Mouse (Mus musculus) NIH3T3 (cell line): ENCODE measurements around the gene Tmc2.

ENCODE experiments used
- DNase-seq: peaks from one replicate; pipeline ENCODE4 v3.0.0-alpha.2; 2012; ENCODE audit warnings: low read depth

Gene Tmc2

DNA sequence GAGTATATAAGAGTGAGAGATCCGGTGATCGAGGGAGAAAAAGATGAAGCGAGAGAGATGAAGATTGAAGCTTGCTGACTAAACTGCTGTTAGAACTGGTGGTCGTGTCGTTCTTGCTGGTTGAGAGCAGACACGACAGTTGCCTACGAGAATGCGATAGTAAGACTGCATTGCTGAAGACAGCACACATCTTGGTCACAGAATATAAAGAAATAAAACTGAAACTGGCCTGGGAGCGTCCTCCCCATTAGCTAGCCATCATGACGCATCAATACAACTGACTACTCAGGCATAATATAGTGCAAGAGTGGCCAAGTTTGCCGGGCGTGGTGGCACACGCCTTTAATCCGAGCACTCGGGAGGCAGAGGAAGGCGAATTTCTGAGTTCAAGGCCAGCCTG is at the start of gene Tmc2:
Tmc2 (plus strand) TSS at position 301 of the 400 bp plus-strand sequence.
- no peak for DNase-seq

DNA sequence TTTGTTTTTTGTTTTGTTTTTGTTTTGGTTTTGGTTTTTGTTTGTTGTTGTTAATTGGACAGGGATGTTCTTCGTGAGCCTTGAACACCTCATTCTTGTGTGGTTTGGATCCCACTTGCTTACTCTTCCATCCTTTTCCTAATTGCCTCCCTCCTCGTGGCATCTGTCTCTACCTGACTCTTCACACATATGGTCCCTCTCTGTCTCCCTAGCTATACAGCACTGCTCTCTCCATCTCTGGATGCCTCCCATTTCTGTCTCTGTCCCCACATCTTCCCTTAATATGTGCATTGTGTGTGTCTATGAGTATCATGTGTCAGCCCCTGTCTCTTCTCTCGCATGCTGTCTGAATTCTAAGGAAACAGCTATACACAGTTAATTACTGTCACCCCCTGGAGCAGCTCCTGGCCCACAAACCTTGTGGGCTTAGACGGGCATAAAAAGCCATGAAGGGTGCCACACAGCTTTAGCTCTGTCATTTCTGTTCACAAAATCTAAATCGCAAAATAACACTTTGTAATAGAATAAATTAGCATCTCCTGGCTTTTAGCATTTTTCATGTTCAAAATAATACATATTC is 48.8 kb upstream of the Tmc2 start:
- no peak for DNase-seq

DNA sequence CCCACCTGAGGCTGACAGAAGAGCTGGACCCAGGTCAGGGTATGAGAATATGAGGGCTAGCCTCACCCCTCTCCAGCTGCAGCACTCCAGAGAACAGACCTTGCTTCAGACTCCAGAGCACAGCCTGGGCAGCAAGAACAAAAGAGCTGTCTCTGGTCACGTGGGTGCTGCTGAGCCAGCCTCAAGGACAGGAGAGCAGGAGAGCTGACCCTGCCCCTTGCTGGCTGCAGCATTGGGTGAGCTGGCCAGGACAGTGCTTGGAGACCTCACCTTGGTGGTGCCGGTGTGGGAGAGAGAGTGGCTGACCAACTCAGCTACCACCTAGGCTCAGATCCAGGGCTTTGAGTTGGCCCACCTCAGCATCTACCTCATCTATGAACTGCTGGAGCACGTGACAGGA is 39.8 kb upstream of the Tmc2 start:
- no peak for DNase-seq

DNA sequence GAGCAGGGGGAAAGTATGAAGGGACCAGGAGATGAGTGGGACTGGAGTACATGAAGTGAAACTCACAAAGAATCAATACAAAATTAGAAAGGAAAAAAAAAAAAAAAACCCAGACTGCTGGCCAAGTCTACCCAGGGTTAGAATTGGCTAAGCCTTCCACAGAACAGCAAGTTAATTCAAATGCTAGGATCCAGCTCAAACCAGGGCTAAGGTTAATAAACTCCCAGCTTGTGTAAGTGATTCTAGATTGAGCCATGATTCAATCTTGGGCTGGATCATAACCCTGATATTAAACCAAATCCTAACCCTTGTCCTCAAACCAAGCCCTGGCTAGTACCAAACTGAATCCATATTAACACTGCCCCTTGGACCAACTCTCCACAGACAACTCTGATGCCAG is 39.1 kb upstream of the Tmc2 start:
- DNase-seq = no peak

DNA sequence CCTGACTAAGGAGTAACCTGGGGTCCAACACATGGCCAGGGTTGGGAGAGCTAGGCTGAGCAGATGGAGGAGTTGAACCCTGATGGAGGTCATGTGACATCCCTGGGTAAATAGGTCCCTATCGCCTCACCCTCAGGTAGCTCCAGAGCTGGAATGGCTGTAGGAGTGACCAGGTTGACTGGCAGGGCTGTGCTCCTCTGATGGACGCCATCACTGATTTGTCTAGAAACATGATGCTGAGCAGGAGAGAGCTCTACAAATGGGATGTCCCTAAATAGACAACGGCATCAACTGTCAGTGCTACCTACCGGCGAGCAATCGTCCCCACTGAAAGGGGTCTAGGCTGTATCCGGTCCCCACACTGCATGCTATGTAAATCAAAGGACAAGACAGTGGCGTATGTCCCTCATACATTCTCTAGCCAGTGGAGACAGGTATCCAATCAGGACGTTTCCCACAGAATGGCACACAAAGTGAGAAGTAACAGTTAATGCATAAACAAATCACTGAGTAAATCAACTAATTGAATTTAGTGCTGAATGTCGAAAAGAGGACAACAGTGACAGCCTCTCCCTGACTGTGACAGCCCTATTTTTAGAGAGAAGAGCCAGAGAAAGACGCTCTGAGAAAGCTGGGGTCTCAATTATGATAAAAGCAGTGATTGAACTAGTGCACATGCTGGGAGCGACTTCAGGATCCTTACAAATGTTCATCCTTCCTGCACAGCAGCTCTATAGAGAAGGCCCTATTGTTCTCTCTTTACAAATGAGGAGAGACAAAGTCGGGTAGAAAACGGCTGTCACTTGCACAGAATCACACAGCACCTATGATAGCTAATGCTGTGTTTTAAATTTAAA is 37.5 kb upstream of the Tmc2 start:
- DNase-seq = no peak

DNA sequence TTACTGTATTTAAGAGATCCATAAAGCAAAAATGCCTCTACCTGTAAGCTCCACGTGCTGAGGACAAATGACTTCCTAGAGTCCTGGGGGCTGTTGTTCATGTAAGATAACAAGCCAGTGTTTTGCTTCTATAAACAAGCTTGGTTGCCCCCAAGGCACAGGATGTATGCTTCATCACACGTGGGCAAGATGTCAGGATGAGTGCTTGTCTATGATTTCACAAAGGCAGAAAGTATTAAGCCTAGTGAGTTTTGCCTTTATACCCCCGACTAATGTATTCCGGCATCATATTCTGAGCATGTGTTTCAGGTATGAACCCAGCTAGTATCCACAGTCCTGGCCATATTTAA is 36.9 kb upstream of the Tmc2 start:
- DNase-seq = no peak

DNA sequence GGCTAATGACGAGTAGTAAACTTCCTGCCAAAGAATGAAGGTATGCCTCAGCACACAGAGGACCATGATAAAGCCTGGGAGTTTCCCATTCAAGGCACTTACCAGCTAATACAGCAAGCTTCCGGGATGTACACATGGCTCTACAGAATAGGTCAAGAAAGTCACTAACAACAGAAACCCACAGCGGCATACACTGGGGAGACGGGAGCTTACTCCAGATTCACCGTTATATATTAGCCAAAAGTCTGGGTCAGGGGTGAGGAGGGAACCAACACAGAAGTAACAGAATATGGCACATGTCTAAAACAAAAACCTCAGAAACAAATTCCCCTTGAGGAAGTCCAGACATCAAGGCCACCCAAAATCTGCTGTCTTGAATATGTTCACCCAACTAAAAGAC is 32.3 kb upstream of the Tmc2 start:
- no peak for DNase-seq

DNA sequence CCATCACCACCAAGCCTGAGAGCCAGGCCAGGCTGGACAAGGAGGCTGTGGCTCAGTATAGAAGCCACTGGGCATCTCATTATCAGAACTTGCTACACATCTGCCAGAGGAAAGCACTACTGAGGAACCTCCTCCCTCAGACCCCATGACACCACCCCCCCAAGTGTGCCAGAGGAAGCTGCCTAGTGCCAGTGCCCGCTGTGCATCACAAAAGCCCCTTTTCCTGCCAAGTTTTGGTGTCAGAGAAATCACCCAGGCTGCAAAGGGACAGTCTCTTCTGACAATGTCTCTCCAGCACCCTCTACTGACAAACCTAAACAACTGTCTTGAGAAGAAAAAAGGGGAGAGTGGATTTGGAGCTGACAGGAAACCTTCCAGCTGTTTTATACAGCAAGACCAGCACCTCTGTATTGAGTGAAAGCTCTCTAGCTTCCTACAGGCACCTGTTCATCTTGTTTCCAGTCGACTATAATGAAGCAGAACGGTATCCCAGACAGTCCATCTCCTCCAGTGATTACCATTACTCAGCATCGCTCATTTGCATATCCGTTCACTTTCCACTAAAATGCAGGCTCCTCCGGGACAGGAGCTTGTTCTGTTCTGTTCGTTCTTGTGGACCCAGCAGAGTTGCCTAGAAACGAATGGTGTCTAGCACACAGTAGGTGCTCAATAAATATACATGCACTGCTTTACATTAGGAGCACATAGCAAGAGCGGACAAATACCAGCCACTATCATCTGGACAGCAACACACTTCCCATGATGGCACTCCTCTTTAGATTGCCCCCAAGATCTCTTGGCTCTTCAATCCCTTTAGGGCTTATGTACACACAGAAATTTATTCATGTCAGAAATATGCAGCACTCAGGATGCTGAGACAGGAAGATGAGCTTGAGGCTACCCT is 28.4 kb upstream of the Tmc2 start:
- peak; percentile 44 for DNase-seq

DNA sequence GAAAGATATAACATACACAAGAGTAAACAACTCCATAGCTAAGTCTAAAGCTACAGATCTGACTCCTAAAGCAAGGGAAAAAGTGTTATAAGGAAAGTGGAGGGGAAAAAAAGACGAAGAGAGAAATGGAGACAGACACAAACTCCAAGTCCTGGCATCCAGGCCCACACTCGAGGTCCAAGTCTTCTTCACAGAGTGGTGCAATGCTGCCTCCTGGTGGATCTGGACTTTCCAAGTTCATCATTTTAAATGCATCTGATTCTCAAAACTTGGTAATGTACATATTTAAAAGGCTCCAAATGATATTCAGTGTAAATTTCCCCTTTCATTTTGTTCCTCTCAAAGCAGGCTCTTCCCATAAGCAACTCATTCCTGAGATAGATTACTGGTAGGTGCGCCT is 27.1 kb upstream of the Tmc2 start:
- DNase-seq = peak; percentile 79

DNA sequence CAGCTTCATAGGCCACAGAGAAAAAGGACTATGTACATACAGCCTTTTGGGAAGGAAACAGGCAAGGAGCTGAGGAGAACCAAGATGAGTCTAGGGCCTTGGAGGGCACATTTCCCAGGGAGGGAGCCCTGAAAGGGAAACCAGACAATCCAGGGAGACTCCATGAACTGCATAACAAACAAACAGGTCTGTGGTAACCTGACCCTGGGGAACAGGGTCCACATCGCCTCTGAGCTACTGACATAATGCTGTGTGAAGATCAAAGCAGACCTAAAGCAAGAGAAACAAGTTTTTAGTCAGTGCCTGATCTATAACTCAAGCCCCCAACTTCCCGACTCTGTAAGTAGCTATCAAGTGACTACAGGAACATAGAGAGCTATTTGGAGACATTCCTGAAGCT is 23.3 kb upstream of the Tmc2 start:
- DNase-seq = no peak

DNA sequence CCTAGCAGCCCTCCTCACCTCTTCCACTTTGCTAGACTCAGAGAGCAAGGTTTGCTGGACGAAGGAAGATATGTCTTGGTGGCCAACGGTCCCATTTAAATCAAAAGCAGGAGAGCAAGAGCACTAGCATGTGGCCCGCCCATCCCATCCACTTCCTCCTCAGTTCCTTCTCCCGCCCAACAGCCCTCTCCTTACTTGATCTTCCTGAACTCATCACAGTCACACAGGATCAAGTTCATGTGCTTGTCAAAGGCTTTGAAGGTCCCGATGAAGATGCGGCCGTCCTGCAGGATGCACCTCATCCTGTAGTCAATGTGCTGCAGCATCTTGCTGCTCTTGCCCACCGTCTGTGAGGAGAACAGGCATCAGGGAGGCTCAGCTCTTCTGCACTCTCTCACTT is 18.2 kb upstream of the Tmc2 start:
- DNase-seq = no peak

DNA sequence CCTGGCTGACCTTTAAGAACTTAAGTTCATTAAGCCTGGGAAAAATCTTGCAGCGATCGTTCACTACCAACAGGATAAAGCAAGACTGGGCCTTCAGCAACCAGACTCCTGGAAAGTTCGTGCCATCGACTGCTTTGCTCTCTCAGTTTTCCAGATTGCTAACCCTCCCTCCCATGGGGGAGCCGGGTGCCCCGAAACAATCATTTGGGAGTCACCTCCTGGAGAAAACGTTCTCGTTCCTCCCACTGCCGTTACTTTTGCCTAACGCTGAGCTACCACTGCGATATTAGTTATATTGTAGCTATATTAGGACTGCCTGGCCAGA is 16.7 kb upstream of the Tmc2 start:
- DNase-seq = no peak

DNA sequence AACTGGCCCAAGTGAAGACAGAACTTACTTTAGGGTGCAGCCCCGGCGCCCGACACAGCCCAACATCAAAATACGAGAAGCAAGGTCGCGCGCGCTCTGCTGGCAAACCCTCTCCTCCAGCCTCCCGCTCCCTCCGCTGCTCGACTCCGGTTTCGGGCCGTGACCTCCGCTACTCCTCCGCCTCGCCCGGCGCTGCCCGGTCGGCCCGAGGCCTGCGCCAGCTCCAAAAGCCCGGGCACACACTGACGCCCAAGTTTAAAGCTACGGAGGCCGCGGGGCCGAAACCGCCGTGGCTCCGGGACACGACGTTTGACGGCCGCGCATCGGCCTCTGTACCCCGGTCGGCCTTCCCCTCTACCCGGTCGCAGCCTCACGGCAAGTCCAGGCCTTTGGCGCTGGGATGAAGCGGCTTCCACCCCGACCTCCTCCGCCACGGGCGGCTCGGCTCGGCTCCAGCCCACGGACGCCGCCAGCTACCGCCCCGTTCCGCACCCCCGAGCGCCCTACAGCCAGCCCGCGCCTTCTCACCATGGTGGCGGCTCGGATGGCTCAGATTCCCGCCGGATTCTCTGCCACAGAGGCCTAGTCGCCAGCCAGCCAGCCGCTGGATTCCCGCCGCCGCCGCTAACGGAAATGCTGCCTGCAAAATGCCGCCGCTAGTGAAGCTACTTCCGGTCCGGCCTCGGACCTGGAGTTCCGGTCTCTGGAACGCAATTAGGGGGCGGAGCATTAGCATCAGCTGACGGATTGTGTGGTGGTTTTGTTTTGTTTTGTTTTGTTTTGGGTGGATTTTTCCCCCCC is 16.1 kb upstream of the Tmc2 start, which contains the start of gene Snrpb:
Snrpb (minus strand) TSS at position 698 of the 801 bp plus-strand sequence.
- peak; percentile 96 for DNase-seq

DNA sequence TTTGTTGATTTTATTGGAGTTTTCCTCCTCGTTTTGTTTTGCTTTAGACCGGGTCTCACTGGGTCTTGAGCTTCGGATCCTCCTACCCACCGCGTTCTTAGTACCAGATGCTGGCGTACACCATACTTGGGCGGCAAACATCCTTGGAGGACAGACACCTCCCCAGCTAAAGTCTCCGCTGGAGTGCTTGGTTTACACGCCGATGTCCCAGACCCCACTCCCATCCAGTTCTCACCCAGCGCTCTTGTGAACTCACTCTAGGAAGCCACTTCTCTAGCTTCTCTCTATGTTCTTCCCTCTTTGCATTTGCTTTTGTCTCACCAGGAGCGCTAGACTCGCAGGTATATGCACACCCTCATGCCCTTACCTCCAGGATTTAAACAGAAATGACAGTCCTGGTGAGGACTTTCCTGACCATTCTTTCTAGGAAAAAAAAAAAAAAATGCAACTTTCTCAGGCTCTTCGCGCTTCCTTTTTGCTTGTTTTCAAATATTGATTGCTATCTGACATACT is 15.4 kb upstream of the Tmc2 start:
- DNase-seq = no peak

DNA sequence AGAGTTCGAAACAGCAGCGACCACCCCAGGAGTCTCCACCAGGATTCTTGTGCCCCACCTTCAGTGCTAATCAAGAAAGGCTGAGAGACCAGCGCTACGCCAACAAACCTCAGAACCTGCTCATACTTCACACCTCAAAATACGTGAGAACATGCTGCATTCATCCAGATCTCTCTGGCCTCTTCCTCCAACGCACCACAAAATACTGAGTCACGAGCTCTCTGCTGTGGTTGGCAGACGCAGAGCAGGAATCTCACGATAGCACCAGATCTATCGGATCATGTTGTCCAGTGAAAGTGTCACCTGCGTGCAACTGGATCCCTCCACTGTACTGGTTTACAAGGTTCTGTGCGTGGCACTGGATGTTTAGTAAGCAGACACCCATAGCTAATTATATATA is 6.6 kb upstream of the Tmc2 start:
- no peak for DNase-seq

DNA sequence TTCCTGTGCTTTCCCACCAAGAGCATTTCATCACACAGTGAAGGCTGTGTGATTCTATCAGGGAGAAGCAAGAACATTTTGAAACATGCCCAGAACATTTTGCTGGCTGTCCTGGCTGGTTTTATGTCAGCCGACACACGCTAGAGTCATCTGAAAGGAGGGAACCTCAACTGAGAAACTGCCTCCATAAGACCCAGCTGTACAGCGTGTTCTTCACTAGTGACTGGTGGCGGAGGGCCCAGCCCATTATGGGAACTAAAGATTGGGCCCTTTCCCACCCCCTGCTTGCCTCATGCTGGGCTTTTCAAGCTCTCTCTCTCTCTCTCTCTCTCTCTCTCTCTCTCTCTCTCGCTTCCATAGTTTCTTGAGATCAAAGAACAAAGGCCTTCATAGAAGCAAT is 6.0 kb downstream of the Tmc2 start:
- DNase-seq = no peak

DNA sequence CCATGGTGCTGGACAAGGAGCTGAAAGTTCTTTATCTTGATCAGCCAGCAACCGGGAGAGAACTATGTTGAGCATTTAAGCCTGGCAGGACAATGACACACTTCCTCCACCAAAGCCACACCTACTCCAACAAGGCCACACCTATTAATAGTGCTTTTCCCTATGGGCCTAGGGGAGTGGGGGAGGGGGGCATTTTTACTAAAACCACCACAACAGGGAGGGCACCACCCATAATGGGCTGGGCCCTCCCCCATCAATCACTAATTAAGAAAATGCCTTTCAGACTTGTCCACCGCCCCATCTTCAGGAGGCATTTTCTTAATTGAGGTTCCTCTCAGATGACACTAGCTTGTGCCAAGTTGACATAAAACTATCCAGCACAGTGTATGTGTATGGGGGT is 12.4 kb downstream of the Tmc2 start:
- no peak for DNase-seq

DNA sequence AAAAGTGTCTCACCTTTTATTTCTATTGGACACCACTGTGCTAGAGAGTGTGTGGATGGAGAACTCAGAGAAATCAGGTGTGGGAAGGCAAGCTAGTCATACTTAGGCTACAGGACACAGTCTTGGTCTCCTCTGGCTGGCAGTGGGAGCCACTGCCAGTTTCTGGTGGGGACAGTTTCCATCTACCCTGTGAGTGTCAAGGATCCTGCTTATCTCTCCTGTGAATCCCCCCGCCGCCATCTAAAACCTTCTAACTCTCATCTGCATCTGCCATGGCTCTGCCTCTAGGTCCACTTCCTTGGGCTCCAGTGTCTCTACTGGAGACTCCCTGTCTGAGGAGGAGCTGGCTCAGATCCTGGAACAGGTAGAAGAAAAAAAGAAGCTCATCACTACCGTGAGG is 13.0 kb downstream of the Tmc2 start:
- DNase-seq = no peak

DNA sequence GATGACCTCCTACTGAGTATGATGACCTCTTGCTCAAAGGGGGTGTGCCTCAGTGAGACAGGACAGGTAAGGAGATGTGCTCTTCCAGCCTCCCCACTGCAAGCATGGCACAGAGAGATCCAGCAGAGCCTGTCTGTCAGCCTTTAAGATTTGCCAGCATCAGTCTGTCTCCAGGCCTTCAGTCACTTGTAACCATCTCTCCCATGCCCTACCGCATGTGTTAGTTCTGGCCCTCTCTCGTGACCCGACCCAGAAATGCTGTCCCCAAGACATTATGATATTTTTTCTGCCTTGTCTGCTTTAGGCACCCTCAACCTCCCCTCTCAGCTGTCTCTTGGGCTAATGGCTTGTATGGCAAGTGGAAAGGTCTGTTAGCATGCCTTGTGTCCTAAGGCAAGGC is 14.6 kb downstream of the Tmc2 start:
- no peak for DNase-seq

DNA sequence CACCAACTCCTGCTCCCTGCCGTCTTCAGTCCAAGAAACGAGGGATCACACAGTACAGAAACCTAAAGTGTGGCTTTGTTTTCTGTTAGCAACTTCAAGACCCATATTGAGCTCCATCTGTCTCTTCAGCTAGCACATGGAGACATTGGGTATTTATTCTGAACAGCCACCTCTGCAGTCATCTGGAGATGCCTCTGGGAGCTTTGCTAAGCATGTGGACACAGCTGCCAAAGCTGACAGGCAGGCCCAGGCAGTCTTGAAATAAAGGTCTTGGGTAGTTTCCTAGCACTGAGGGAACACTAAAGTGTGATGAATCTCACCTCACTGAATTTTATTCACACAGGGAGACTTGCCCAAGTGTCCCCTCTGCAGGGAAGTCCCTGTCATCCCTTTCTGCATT is 16.6 kb downstream of the Tmc2 start:
- no peak for DNase-seq

DNA sequence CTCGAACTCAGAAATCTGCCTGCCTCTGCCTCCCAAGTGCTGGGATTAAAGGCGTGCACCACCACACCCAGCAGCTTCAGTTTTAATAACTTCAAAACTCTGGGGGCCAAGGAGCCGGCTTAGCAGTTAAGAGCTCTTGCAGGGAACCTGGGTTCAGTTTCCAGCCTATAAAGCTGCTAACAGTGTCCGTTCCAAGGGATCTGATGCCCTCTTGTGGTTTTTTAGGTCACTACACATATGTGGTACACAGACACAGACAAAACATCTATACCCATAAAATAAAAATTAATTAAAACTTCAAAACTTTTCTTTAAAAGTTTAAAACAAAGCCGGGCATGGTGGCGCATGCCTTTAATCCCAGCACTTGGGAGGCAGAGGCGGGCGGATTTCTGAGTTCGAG is 51.9 kb downstream of the Tmc2 start:
- peak; percentile 77 for DNase-seq

DNA sequence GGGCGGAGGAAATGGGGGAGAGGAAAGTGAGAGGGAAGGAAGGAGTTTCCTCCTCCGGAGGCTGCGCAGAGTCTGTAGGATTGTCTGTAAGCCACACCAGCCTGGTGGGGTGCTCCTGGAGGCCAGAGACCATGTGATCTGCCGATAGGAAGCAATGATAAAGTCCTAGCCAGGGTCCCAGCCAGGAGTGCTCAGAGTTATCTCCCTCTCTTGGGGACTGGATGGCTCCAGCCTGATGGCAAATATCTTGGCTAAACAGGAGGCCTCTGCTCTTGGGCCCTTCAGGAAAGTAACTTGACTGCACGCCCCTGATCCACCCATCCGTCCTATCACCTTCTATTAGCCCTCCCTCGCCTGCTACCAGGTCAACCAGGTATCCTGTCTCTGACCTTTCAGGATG is 53.2 kb downstream of the Tmc2 start:
- DNase-seq = no peak
